Mouse (Mus musculus) E14TG2a.4 (cell line): ENCODE data around the gene Casp4.

Experiments
- CTCF ChIP-seq: conservative IDR thresholded peaks from 2 replicates; pipeline ENCODE4 v1.5.1; 2014; ENCODE audit warnings: low read length
- NANOG ChIP-seq: IDR thresholded peaks from 2 replicates; pipeline ENCODE4 v1.6.1; 2014; ENCODE audit warnings: borderline replicate concordance, low read length, mixed read lengths
- POU5F1 ChIP-seq: IDR thresholded peaks from 2 replicates; pipeline ENCODE4 v1.6.1; 2014; ENCODE audit warnings: low read length, borderline replicate concordance

- TF ChIP-seq CTCF, result no peak
- no peak for TF ChIP-seq POU5F1
- no peak for TF ChIP-seq NANOG
These were observed 2.8 kb downstream of the Casp4 start for GRCm38 (mm10) chr9:5311435-5311834.
